Comparison of ENCODE assay signal across 13 mouse cellular contexts in genomic region chr3:66063881-66064280, GRCm38 (mm10).
DNase-seq lines count a peak whose midpoint lies in the region; ATAC-seq and TF ChIP-seq lines count a peak whose summit lies in the region.
"Had no signal": no experiment of that assay in that cellular context is flagged by ENCODE, and none has a peak within 500 bp of the region (broad histone marks: within the 10 kb centered on the region; RNA-seq: fewer than 3 reads in every experiment).

No protein-coding gene starts in this region.

- intact Hi-C loops in left cerebral cortex, postnatal 4 days (cut with DNase I), result no loop called here

- 0 out of 2 replicates have a peak, but pooled peaks have one; percentile 14 for TF ChIP-seq CTCF in forebrain, postnatal 0 days (IDR thresholded peaks at IDR 0.05; ENCODE audit: low read depth)
- 0 out of 2 replicates have a peak, but pooled peaks have one; percentile 10 for TF ChIP-seq CTCF in E14TG2a.4 (conservative IDR thresholded peaks at IDR 0.05; ENCODE audit: low read length)

- no peaks in the 10 kb centered on the region for H3K36me3 ChIP-seq in forebrain, postnatal 0 days (ENCODE audit: insufficient read depth)
- H3K36me3 ChIP-seq in forebrain, embryonic 10.5 days (replicated peaks), result no peaks in the 10 kb centered on the region
- no peaks in the 10 kb centered on the region for H3K36me3 ChIP-seq in E14TG2a.4 (ENCODE audit: insufficient read depth, low read length)
- no peaks in the 10 kb centered on the region for H3K36me3 ChIP-seq in midbrain, embryonic 14.5 days (ENCODE audit: control insufficient read depth, insufficient read depth, low read length)
- H3K36me3 ChIP-seq: hindbrain, embryonic 12.5 days; limb, embryonic 12.5 days had no signal

- no peaks in the 10 kb centered on the region for H3K9me3 ChIP-seq in forebrain, postnatal 0 days (ENCODE audit: low read length)
- H3K9me3 ChIP-seq in forebrain, embryonic 10.5 days, result no peaks in the 10 kb centered on the region
- no peaks in the 10 kb centered on the region for H3K9me3 ChIP-seq in E14TG2a.4 (ENCODE audit: low read length)
- no peaks in the 10 kb centered on the region for H3K9me3 ChIP-seq in midbrain, embryonic 14.5 days (ENCODE audit: control insufficient read depth, low read length)
- H3K9me3 ChIP-seq: hindbrain, embryonic 12.5 days; limb, embryonic 12.5 days had no signal

- H3K27me3 ChIP-seq in forebrain, postnatal 0 days (ENCODE audit: insufficient read depth, low read length), result no peaks in the 10 kb centered on the region
- H3K27me3 ChIP-seq in forebrain, embryonic 10.5 days (ENCODE audit: poor library complexity, severe bottlenecking), result no peaks in the 10 kb centered on the region
- H3K27me3 ChIP-seq in E14TG2a.4 (ENCODE audit: insufficient read depth, low read length), result no peaks in the 10 kb centered on the region
- H3K27me3 ChIP-seq in midbrain, embryonic 14.5 days (ENCODE audit: control insufficient read depth, insufficient read depth, low read length), result no peaks in the 10 kb centered on the region
- H3K27me3 ChIP-seq: hindbrain, embryonic 12.5 days; limb, embryonic 12.5 days had no signal

- no peak for DNase-seq in forebrain, postnatal 0 days
- no peak for DNase-seq in forebrain, embryonic 10.5 days (ENCODE audit: extremely low spot score, low spot score)
- DNase-seq in left cerebral cortex, postnatal 4 days, result peak; percentile 11
- no peak for DNase-seq in left cerebral cortex, adult 8-10 months (ENCODE audit: low spot score in 2 of 2)
- DNase-seq in embryo, embryonic 10 days (ENCODE audit: low spot score), result peak; percentile 45
- no peak for DNase-seq in midbrain, embryonic 14.5 days
- DNase-seq: cerebellum, adult 9-11 months; retina, postnatal 1 day had no signal

- no peak overlapping the region for H3K4me2 ChIP-seq in forebrain, postnatal 0 days (ENCODE audit: low read depth)
- H3K4me2 ChIP-seq in midbrain, embryonic 14.5 days (ENCODE audit: low read length), result no peak overlapping the region
- H3K4me2 ChIP-seq: hindbrain, embryonic 12.5 days; limb, embryonic 12.5 days had no signal

- 53% methylated on average over 6 of the region's 6 CpGs for WGBS in forebrain, postnatal 0 days
- 51% methylated on average over 6 of the region's 6 CpGs for WGBS in forebrain, embryonic 10.5 days
- WGBS in midbrain, embryonic 14.5 days, result 57% methylated on average over 6 of the region's 6 CpGs

- ATAC-seq in forebrain, postnatal 0 days, result no peak
- ATAC-seq in midbrain, embryonic 14.5 days (ENCODE audit: low FRiP score, low TSS enrichment), result no peak
- ATAC-seq in inflammation-experienced regulatory T-cells, adult 6 months, result no peak

- no peak overlapping the region for H3K27ac ChIP-seq in forebrain, postnatal 0 days (ENCODE audit: low read depth, low read length)
- no peak overlapping the region for H3K27ac ChIP-seq in forebrain, embryonic 10.5 days
- H3K27ac ChIP-seq in midbrain, embryonic 14.5 days (replicated peaks; ENCODE audit: low read depth, low read length), result no peak overlapping the region
- H3K27ac ChIP-seq: hindbrain, embryonic 12.5 days; limb, embryonic 12.5 days had no signal

- H3K4me1 ChIP-seq in forebrain, postnatal 0 days (ENCODE audit: insufficient read depth), result no peaks in the 10 kb centered on the region
- H3K4me1 ChIP-seq in forebrain, embryonic 10.5 days, result no peaks in the 10 kb centered on the region
- no peaks in the 10 kb centered on the region for H3K4me1 ChIP-seq in E14TG2a.4 (replicated peaks; ENCODE audit: low read depth, low read length)
- H3K4me1 ChIP-seq in midbrain, embryonic 14.5 days (ENCODE audit: control insufficient read depth, insufficient read depth, low read length), result no peaks in the 10 kb centered on the region
- H3K4me1 ChIP-seq: hindbrain, embryonic 12.5 days; limb, embryonic 12.5 days had no signal

- no peak overlapping the region for H3K9ac ChIP-seq in forebrain, postnatal 0 days
- no peak overlapping the region for H3K9ac ChIP-seq in midbrain, embryonic 14.5 days (replicated peaks; ENCODE audit: low read length)
- H3K9ac ChIP-seq: hindbrain, embryonic 12.5 days; limb, embryonic 12.5 days had no signal

- H3K4me3 ChIP-seq in forebrain, postnatal 0 days (ENCODE audit: low read depth, low read length), result no peak overlapping the region
- H3K4me3 ChIP-seq in forebrain, embryonic 10.5 days, result no peak overlapping the region
- H3K4me3 ChIP-seq in E14TG2a.4 (replicated peaks; ENCODE audit: low read length), result no peak overlapping the region
- no peak overlapping the region for H3K4me3 ChIP-seq in midbrain, embryonic 14.5 days (replicated peaks; ENCODE audit: low read depth, low read length)
- H3K4me3 ChIP-seq: erythroblast, embryonic 14.5 days; hindbrain, embryonic 12.5 days; limb, embryonic 12.5 days had no signal

Comparison
In these comparisons a context has a peak if more than half of its experiments do, and no peak if none do; other contexts are left out.
1. DNase-seq: peak in left cerebral cortex, postnatal 4 days (single experiment) and embryo, embryonic 10 days (single experiment); none in forebrain, postnatal 0 days (single experiment), forebrain, embryonic 10.5 days (single experiment), left cerebral cortex, adult 8-10 months (0 of 2) and midbrain, embryonic 14.5 days (single experiment).